ENCODE assay signal across 12 mouse cellular contexts in the genomic region with DNA sequence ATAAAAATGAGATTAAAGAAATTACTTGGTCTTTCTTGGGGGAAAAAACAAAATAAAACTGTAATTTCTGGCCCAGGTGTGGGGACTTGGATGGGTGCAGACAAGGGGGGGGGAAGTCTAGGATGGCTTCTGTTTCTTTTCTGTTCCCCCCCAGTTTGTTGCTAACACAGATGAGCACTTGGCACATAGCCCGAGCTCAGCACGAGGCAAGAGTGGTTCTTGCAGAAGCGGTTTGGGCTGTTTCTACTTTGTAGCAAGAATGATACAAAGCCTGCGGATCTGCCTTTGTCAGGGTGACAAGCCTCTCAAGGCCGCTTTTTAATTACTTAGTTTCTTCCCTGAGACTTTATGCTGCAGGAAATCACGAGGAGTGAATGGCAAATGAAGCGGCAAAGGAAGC. TPM values are rescaled to one million over a fixed set of nuclear protein-coding genes. Genes with fewer than 3 reads are reported as not detected.
DNase-seq lines count a peak whose midpoint lies in the region.
"Had no signal": no experiment of that assay in that cellular context is flagged by ENCODE, and none has a peak within 500 bp of the region (broad histone marks: within the 10 kb centered on the region; RNA-seq: fewer than 3 reads in every experiment).

No protein-coding gene starts in this region.

- peak; percentile 63 to 73 for DNase-seq in cerebellum, postnatal 10 days
- no peak for DNase-seq in cerebellum, adult 18-20 months
- DNase-seq in layer of hippocampus, postnatal 10 days (ENCODE audit: low spot score in 2 of 2): peak; percentile 22 to 28
- no peak for DNase-seq in layer of hippocampus, adult 11-12 months (ENCODE audit: low spot score)
- DNase-seq in right cerebral cortex, postnatal 14 days: peak; percentile 31
- DNase-seq in right cerebral cortex, postnatal 25 days: no peak
- no peak for DNase-seq in frontal cortex, postnatal 14 days (ENCODE audit: low spot score in 2 of 2)
- no peak for DNase-seq in urinary bladder, adult 18-20 months (ENCODE audit: low spot score in 2 of 2)
- DNase-seq: gastrocnemius, postnatal 36 days; kidney, adult 8-10 months; thymus, adult 18-20 months had no signal

RNA-seq across cellular contexts. Expression of a gene that starts 43.4 kb away (rescaled TPM):
- 1 to 10 TPM; 1.2 to 1.8 TPM for total RNA-seq in layer of hippocampus, postnatal 10 days (2021)
- total RNA-seq: megakaryocyte progenitor cell, adult 5-6 weeks had no signal

Comparison
In these comparisons a context has a peak if more than half of its experiments do, and no peak if none do; other contexts are left out.
1. DNase-seq: peak in cerebellum, postnatal 10 days (2 of 2), layer of hippocampus, postnatal 10 days (2 of 2) and right cerebral cortex, postnatal 14 days (single experiment); none in cerebellum, adult 18-20 months (0 of 2), layer of hippocampus, adult 11-12 months (single experiment), right cerebral cortex, postnatal 25 days (single experiment), frontal cortex, postnatal 14 days (0 of 2) and urinary bladder, adult 18-20 months (0 of 2).